Mouse (Mus musculus) stomach, adult 2 months (tissue): Measurements from ENCODE around the gene Creb3. TPM values are rescaled to one million over a fixed set of nuclear protein-coding genes. Genes with fewer than 3 reads are reported as not detected.

Source experiments
- polyA plus RNA-seq: library from polyadenylated mRNA; depleted of rRNA; stranded (reverse); fragments of >200 nt; gene quantifications from 2 replicates; pipeline ENCODE4 v1.2.3, GENCODE M21; 2012; rRNA removed

Gene Creb3
- 81.6 and 105 TPM in 2 replicates for polyA plus RNA-seq

DNA sequence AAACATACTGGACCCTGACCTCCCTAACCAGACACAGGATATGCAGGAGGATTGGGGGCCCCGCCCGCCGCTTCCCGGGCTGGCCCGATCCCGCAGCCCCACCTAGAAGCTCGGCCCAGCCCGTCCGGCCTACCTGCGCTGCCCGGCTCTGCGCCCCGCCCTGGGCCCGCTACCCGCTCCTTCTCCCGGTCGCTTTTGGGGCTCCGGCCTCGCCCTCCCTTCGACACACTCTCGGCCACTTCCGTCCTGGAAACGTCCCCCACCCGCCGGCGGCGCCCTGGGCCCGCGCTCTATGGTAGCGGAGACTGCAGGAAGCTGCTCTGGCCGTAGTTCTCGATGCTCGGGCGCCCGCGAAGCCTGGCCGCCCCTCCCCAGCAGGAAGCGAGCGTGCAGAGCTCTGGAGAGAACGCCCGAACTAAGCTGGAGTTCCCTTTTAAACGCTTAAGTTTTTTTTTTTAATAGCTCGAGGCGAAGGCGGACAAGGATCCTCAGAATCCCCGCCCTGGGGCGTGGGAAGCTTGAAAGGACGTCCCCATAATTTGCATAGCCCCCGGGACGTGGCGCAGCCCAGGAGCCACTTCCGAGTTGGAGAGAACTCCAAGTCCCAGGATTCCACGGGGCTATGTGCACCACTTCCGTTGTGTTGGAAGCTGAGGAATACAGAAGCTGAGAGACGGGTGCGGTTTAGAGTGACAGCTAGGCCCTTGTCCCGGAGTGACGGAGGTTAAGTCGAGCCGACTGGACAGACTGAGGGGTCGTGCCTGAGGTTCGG lies at the start of gene Creb3, which contains the start of gene Tln1:
TSS of gene Creb3 (plus strand) at position 336 of the 772 bp plus-strand sequence.
TSS of gene Tln1 (minus strand) at position 695 of the 772 bp plus-strand sequence.

DNA sequence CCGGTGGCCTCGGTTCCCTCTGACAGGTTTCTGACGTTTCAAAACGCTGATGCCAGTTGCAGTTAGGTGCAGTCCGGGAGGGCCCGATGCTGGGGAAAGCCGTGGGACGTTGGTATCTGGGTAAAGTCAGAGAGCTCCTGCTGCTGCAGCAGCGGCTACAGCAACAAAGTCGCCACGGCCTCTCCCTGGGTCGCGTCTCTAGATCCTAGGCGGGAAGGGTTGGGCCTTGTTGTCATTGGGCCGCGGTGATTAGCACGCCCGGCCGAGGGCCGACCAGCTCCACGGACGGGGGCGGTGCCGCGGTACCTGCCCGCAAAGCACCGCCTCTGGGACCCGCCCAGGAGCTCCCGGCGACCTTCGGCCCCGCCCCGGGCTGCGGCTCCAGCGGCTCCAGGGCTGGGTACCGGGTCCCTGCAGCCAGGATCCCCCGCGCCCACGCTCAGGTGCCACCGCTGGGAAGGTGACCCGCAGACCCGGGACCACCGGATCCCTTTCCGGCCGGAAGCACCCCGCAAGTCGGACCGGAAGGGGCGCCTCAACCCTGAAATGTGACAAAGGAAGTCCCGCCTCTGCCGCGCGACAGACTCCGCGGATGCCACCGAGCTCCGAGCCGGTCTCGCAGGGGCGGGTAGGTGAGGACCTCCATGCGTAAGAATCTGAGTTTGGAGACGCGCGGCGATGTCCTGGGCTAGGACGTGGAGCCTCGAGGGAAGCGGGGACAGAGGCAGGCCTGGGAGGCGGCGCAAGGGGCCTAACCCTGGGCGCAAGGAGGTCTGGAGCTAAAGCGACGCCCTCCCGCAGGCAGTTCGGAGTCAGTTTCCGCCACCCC lies 16.5 kb downstream of the Creb3 start, which contains the start of the genes Rgp1 and Gba2:
TSS of gene Rgp1 (plus strand) at position 340 of the 829 bp plus-strand sequence.
TSS of gene Gba2 (minus strand) at position 498 of the 829 bp plus-strand sequence.

DNA sequence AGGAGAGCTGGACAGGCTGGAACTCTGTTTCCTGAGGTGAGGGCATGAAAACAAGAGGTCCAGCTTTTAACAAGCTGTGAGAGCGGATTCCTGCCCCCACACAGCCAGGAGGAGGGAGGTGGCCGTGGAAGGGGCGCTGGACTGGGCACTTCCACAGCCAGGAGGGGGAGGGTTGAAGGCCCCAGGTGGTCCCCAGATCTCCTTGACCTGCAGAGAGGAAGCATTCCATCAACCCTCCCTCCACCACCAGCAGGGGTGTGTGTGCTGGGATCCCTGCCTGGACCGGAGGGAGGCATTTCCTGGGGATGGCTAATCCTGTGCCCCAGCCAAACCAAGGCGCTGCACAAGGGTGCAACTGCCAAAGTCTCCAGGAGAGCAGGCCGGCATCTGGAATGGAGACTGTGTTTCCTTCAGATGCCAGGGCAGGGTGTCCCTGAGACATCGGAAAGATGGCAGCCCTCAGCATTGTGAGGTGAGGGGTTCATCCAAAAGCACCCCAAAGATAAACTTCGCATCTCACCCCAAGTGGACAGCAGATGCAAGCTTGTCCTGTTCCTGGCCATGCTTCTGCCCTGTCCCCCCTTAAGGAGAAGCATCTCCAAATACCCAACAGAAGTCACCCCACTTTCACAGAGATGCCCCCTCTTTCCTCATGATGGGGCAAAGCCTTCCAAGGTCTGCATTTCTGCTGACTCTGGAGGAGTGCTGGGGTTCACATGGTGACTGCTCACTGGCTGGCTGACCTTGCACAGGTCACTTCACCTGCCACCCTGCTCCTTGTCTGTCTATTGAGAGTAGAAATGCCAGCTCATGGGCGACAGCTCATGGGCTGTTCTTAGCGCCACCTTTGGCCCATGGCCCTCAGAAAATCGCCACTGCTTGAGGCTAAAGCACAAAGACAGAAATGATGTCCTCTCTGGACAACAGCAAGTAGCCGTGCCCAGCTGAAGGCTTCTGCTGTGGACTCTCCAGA lies 22.6 kb downstream of the Creb3 start, which contains the start of gene Msmp:
TSS of gene Msmp (minus strand) at position 51 of the 973 bp plus-strand sequence.

Other genes with a start within 250 kb of the Creb3 start
- gene Rusc2, start 180.4 kb upstream of the Creb3 start, polyA plus RNA-seq, result 15.3 and 18.5 TPM in 2 replicates
- 0.10 and 0.21 TPM in 2 replicates for gene Fam166b, start 133.2 kb upstream of the Creb3 start, polyA plus RNA-seq
- 44.6 and 55.4 TPM in 2 replicates for gene Tesk1, start 120.4 kb upstream of the Creb3 start, polyA plus RNA-seq
- gene Cd72, start 107.7 kb upstream of the Creb3 start, polyA plus RNA-seq, result 0.48 and 1.2 TPM in 2 replicates
- gene Sit1, start 78.6 kb upstream of the Creb3 start, polyA plus RNA-seq, result not detected in 2 replicates
- 230 and 568 TPM in 2 replicates for gene Ccdc107, start 69.4 kb upstream of the Creb3 start, polyA plus RNA-seq
- gene Arhgef39, start 62.6 kb upstream of the Creb3 start, polyA plus RNA-seq, result 17.0 and 20.2 TPM in 2 replicates
- 129 and 141 TPM in 2 replicates for gene Car9, start 55.4 kb upstream of the Creb3 start, polyA plus RNA-seq
- 135 and 141 TPM in 2 replicates for gene Tpm2, start 38.6 kb upstream of the Creb3 start, polyA plus RNA-seq
- gene Tln1, start 359 bp downstream of the Creb3 start, polyA plus RNA-seq, result 39.2 and 40.8 TPM in 2 replicates
- 22.1 and 23.2 TPM in 2 replicates for gene Rgp1, start 16.4 kb downstream of the Creb3 start, polyA plus RNA-seq
- 8.4 and 9.4 TPM in 2 replicates for gene Gba2, start 16.5 kb downstream of the Creb3 start, polyA plus RNA-seq
- not detected in 2 replicates for gene Msmp, start 22.2 kb downstream of the Creb3 start, polyA plus RNA-seq
- gene Npr2, start 69.6 kb downstream of the Creb3 start, polyA plus RNA-seq, result 7.3 and 12.5 TPM in 2 replicates
- 0.19 and 0.75 TPM in 2 replicates for gene Spag8, start 91.3 kb downstream of the Creb3 start, polyA plus RNA-seq
- 43.0 and 58.4 TPM in 2 replicates for gene Hint2, start 94.1 kb downstream of the Creb3 start, polyA plus RNA-seq
- gene Tmem8b, start 106.6 kb downstream of the Creb3 start, polyA plus RNA-seq, result 5.1 and 5.4 TPM in 2 replicates
- gene Fam221b, start 106.8 kb downstream of the Creb3 start, polyA plus RNA-seq, result 0.08 TPM in 1 of 2 replicates, not detected in the other
- gene Olfr70, start 138.5 kb downstream of the Creb3 start, polyA plus RNA-seq, result not detected in 2 replicates
- not detected in 2 replicates for gene Olfr71, start 147.9 kb downstream of the Creb3 start, polyA plus RNA-seq
- gene Hrct1, start 164.9 kb downstream of the Creb3 start, polyA plus RNA-seq, result 6.2 and 9.7 TPM in 2 replicates
- gene Spaar, start 167.7 kb downstream of the Creb3 start, polyA plus RNA-seq, result 0.37 and 0.73 TPM in 2 replicates
- gene Olfr159, start 208.7 kb downstream of the Creb3 start, polyA plus RNA-seq, result not detected in 2 replicates